Mouse (Mus musculus) neural tube, embryonic 13.5 days (tissue): ENCODE results near the gene Tmem141. TPM values are rescaled to one million over a fixed set of nuclear protein-coding genes. Genes with fewer than 3 reads are reported as not detected.

Experiments used
- ATAC-seq: fragments of 200-750 bp; cut with Nextera tagmentation; 2 replicates; pipeline ENCODE4 v1.8.0; 2017; ENCODE audit warnings: low read depth, mild to moderate bottlenecking, moderate TSS enrichment, moderate library complexity
- H3K27ac ChIP-seq: fragments of 300-500 bp; sonication (generic); replicated peaks from 2 replicates; pipeline ENCODE4 v1.5.1; 2015; ENCODE audit warnings: moderate library complexity, mild to moderate bottlenecking, inconsistent platforms
- H3K27me3 ChIP-seq: fragments of 300-500 bp; sonication (generic); 2 replicates; pipeline ENCODE4 v1.6.1; 2015; ENCODE audit warnings: mild to moderate bottlenecking, inconsistent platforms
- H3K36me3 ChIP-seq: fragments of 300-500 bp; sonication (generic); 2 replicates; pipeline ENCODE4 v1.6.1; 2015; ENCODE audit warnings: mild to moderate bottlenecking, inconsistent platforms
- H3K4me1 ChIP-seq: fragments of 300-500 bp; sonication (generic); replicated peaks from 2 replicates; pipeline ENCODE4 v1.6.1; 2015; ENCODE audit warnings: inconsistent platforms
- H3K4me2 ChIP-seq: fragments of 300-500 bp; sonication (generic); 2 replicates; pipeline ENCODE4 v1.6.1; 2015; ENCODE audit warnings: inconsistent platforms, mild to moderate bottlenecking, moderate library complexity
- H3K4me3 ChIP-seq: fragments of 300-500 bp; sonication (generic); 2 replicates; pipeline ENCODE4 v1.5.1; 2015; ENCODE audit warnings: mild to moderate bottlenecking, inconsistent platforms
- H3K9ac ChIP-seq: fragments of 300-500 bp; sonication (generic); 2 replicates; pipeline ENCODE4 v1.6.1; 2015; ENCODE audit warnings: moderate library complexity, mild to moderate bottlenecking, inconsistent platforms
- H3K9me3 ChIP-seq: fragments of 300-500 bp; sonication (generic); 2 replicates; pipeline ENCODE4 v1.6.1; 2016; ENCODE audit warnings: inconsistent platforms
- WGBS: fragments of 180-500 bp; shearing (Covaris S2); methylation state at CpG from one replicate; pipeline ENCODE4 v1.1.7; 2015; 5-methylcytosine and 5-hydroxymethylcytosine counted together
- polyA plus RNA-seq: library from polyadenylated mRNA; unstranded; fragments of >200 nt; fragmentation: Nextera tagmentation; extraction: Ambion mirVana; gene quantifications from 2 replicates; pipeline ENCODE4 v1.2.1, GENCODE M21; 2015

The Tmem141 gene
- polyA plus RNA-seq, 1 experiment from 2014 or later, result 41.2 TPM

- WGBS, result under 1% methylated on average over 43 of the region's 45 CpGs
- peaks cover 60% of the 10 kb centered on the region for H3K4me1 ChIP-seq
- H3K9me3 ChIP-seq, result no peaks in the 10 kb centered on the region
- ATAC-seq, result peak; percentile 98
- peak within 1 kb of the TSS; percentile 61 for H3K4me3 ChIP-seq
- H3K36me3 ChIP-seq, result peaks cover 34% of the 10 kb centered on the region
- peak within 1 kb of the TSS; percentile 78 for H3K9ac ChIP-seq
- H3K27ac ChIP-seq, result peak within 1 kb of the TSS; percentile 91
- peaks cover 42% of the 10 kb centered on the region for H3K27me3 ChIP-seq
- H3K4me2 ChIP-seq, result peak within 1 kb of the TSS; percentile 96
Measured at GRCm38 (mm10) chr2:25574579-25575431, 47.0 kb downstream of the Tmem141 start, which contains the start of the genes Mamdc4 and Phpt1. Gene Mamdc4 (minus strand): TSS chr2:25574845. Gene Phpt1 (minus strand): TSS chr2:25575224.

- Histone ChIP-seq H3K4me2 (peak overlapping the region; percentile 96), H3K9ac (peak overlapping the region; percentile 78), H3K4me1 (peaks cover 54% of the 10 kb centered on the region), H3K27me3 (peaks cover 36% of the 10 kb centered on the region), H3K27ac (peak overlapping the region; percentile 91), H3K9me3 (no peaks in the 10 kb centered on the region), H3K4me3 (peak overlapping the region; percentile 61), H3K36me3 (peaks cover 41% of the 10 kb centered on the region)
- WGBS, result 19% methylated on average over 11 of the region's 11 CpGs
- ATAC-seq, result peak; percentile 3; the same call in 1 of the 2 replicates
Measured at GRCm38 (mm10) chr2:25574136-25574535, 47.7 kb downstream of the Tmem141 start.

GRCm38 (mm10) chr2:25573068-25573467, 48.7 kb downstream of the Tmem141 start:
- Histone ChIP-seq H3K27ac (no peak overlapping the region), H3K27me3 (peaks cover 25% of the 10 kb centered on the region), H3K4me3 (peak overlapping the region; percentile 61), H3K9ac (peak overlapping the region; percentile 78; the same call in 1 of the 2 replicates), H3K36me3 (peaks cover 51% of the 10 kb centered on the region), H3K4me1 (peaks cover 43% of the 10 kb centered on the region), H3K4me2 (peak overlapping the region; percentile 96), H3K9me3 (no peaks in the 10 kb centered on the region)
- WGBS, result 93% methylated on average over 2 of the region's 2 CpGs
- no peak for ATAC-seq

- H3K4me2 ChIP-seq, result no peak overlapping the region
- H3K27ac ChIP-seq, result no peak overlapping the region
- H3K27me3 ChIP-seq, result peaks cover 7% of the 10 kb centered on the region
- H3K4me3 ChIP-seq, result no peak overlapping the region
- H3K4me1 ChIP-seq, result peaks cover 29% of the 10 kb centered on the region
- no peak for ATAC-seq
- peaks cover 65% of the 10 kb centered on the region for H3K36me3 ChIP-seq
- 95% methylated on average over 4 of the region's 4 CpGs for WGBS
- H3K9me3 ChIP-seq, result no peaks in the 10 kb centered on the region
- no peak overlapping the region for H3K9ac ChIP-seq
Measured at GRCm38 (mm10) chr2:25571221-25571620, 50.6 kb downstream of the Tmem141 start.

Other genes starting within 250 kb of the Tmem141 start
- 9.9 and 11.3 TPM in 2 replicates for gene Sapcd2, start 249.7 kb downstream of the Tmem141 start, polyA plus RNA-seq
- 11.0 and 14.8 TPM in 2 replicates for gene Entpd2, start 226.1 kb downstream of the Tmem141 start, polyA plus RNA-seq
- 359 and 403 TPM in 2 replicates for gene Npdc1, start 222.7 kb downstream of the Tmem141 start, polyA plus RNA-seq
- gene Fut7, start 198.7 kb downstream of the Tmem141 start, polyA plus RNA-seq, result 0.18 TPM in 1 of 2 replicates, not detected in the other
- gene Abca2, start 193.3 kb downstream of the Tmem141 start, polyA plus RNA-seq, result 9.8 and 10.2 TPM in 2 replicates
- 2.8 and 3.2 TPM in 2 replicates for gene Clic3, start 165.2 kb downstream of the Tmem141 start, polyA plus RNA-seq
- 85.1 and 97.1 TPM in 2 replicates for gene Paxx, start 160.9 kb downstream of the Tmem141 start, polyA plus RNA-seq
- gene Ptgds, start 152.0 kb downstream of the Tmem141 start, polyA plus RNA-seq, result 19.7 and 19.9 TPM in 2 replicates
- not detected in 2 replicates for gene Lcn12, start 128.1 kb downstream of the Tmem141 start, polyA plus RNA-seq
- 124 and 129 TPM in 2 replicates for gene Fbxw5, start 121.3 kb downstream of the Tmem141 start, polyA plus RNA-seq
- 5.7 and 8.0 TPM in 2 replicates for gene C8g, start 120.3 kb downstream of the Tmem141 start, polyA plus RNA-seq
- 19.2 and 20.8 TPM in 2 replicates for gene Traf2, start 75.1 kb downstream of the Tmem141 start, polyA plus RNA-seq
- gene Edf1, start 64.2 kb downstream of the Tmem141 start, polyA plus RNA-seq, result 426 and 453 TPM in 2 replicates
- 2.5 and 3.4 TPM in 2 replicates for gene Mamdc4, start 47.2 kb downstream of the Tmem141 start, polyA plus RNA-seq
- gene Phpt1, start 46.8 kb downstream of the Tmem141 start, polyA plus RNA-seq, result 180 and 188 TPM in 2 replicates
- gene Ajm1, start 40.2 kb downstream of the Tmem141 start, polyA plus RNA-seq, result 7.1 and 8.4 TPM in 2 replicates
- 65.7 and 74.3 TPM in 2 replicates for gene Rabl6, start 13.5 kb downstream of the Tmem141 start, polyA plus RNA-seq
- 0.12 and 0.17 TPM in 2 replicates for gene Ccdc183, start 4.3 kb downstream of the Tmem141 start, polyA plus RNA-seq
- gene Fcna, start 6.0 kb upstream of the Tmem141 start, polyA plus RNA-seq, result 2.7 and 3.1 TPM in 2 replicates
- gene Lcn8, start 31.1 kb upstream of the Tmem141 start, polyA plus RNA-seq, result not detected in 2 replicates
- not detected in 2 replicates for gene Lcn5, start 35.9 kb upstream of the Tmem141 start, polyA plus RNA-seq
- not detected in 2 replicates for gene Lcn6, start 54.8 kb upstream of the Tmem141 start, polyA plus RNA-seq
- not detected in 2 replicates for gene Lcn10, start 60.7 kb upstream of the Tmem141 start, polyA plus RNA-seq
- gene Obp2a, start 78.0 kb upstream of the Tmem141 start, polyA plus RNA-seq, result not detected in 2 replicates
- gene Bmyc, start 84.7 kb upstream of the Tmem141 start, polyA plus RNA-seq, result 113 and 121 TPM in 2 replicates
- not detected in 2 replicates for gene Obp2b, start 115.0 kb upstream of the Tmem141 start, polyA plus RNA-seq
- not detected in 2 replicates for gene Lcn3, start 143.6 kb upstream of the Tmem141 start, polyA plus RNA-seq
- gene Lcn11, start 155.0 kb upstream of the Tmem141 start, polyA plus RNA-seq, result not detected in 2 replicates
- gene Gm13539, start 160.3 kb upstream of the Tmem141 start, polyA plus RNA-seq, result not detected in 2 replicates
- gene Glt6d1, start 193.8 kb upstream of the Tmem141 start, polyA plus RNA-seq, result not detected in 2 replicates
- gene Lcn9, start 201.1 kb upstream of the Tmem141 start, polyA plus RNA-seq, result not detected in 2 replicates
- not detected in 2 replicates for gene Sohlh1, start 225.2 kb upstream of the Tmem141 start, polyA plus RNA-seq
- 10.7 and 11.3 TPM in 2 replicates for gene Kcnt1, start 241.7 kb upstream of the Tmem141 start, polyA plus RNA-seq